Mouse (Mus musculus): ENCODE data around the gene Elobl.

Elobl gene

DNA sequence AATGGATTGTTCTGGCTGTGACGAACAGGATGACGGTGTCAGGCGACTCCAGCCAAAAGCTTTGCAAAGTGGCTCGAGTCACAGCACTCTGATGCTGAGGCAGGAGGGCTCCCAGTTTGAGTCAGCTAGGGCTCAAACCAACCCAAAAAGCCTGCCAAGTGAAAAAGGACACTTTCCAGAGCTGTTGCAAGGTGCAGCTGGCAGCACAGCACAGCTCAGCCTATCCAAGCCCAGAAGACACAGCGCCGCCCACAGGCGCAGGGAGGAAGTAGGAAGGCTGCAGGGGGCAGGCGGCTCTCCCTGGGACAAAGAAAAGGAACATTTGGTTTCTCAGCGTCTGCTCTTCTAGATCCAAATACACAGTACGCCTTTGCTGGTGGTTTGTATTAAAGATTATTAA is 19.9 kb upstream of the Elobl start:
- no peak for DNase-seq (ENCODE audit: low read depth)

DNA sequence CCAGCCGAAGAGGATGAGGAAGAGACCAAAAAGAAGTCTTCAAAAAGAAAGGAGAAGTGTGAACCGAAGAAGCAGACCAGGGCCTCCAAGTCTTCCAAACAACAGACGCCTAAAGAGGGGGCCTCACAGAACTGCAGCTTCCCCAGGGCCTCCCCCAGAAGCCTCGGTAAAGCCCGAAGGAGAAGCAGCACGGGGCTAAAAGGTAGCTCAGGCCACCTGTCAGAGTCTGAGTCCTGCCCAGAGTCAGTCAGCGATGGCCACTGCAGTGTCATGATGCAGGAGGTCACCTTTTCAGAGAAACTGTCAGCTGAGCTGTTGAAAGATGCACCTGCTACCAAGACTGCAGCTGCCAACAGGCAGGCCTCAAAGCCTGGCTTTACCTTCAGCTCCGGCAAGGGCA is 14.6 kb upstream of the Elobl start:
- no peak for DNase-seq (ENCODE audit: low read depth)

DNA sequence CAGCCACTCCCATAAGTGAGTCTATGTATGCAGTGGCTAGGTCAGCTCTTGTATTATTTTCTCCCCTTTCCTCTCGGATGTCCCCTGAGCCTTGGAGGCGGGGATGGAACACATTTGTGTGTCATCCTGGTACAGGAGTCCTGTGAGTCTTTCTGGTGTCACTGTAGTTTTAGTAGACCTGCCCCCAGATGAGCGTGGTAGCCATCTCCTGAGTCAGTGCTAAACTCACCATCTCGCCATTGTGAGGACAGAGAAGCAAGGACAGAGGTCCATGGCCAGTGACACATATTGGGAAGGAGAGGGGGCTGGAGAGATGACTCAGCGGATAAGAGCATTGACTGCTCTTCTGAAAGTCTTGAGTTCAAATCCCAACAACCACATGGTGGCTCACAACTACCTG is 10.5 kb upstream of the Elobl start:
- no peak for DNase-seq (ENCODE audit: low read depth)

DNA sequence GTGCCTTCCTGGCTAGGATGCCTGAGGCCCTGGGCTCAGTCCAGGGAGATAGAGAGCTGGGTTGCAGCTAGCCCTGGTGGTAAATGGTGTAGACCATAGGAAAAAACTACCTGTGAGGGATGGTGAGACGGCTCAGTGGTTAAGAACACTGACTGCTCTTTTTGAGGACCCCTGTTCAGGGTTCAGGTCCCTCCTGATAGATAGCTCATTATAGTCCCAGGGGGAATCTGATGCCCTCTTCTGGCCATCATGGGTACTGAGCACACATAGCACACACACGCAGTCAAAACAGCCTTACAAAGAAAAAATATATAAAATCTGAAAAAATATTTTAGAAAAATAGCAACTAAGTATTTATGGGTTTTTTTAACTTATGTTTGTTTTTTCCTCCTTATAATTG is 9.6 kb upstream of the Elobl start:
- no peak for DNase-seq (ENCODE audit: low read depth)

DNA sequence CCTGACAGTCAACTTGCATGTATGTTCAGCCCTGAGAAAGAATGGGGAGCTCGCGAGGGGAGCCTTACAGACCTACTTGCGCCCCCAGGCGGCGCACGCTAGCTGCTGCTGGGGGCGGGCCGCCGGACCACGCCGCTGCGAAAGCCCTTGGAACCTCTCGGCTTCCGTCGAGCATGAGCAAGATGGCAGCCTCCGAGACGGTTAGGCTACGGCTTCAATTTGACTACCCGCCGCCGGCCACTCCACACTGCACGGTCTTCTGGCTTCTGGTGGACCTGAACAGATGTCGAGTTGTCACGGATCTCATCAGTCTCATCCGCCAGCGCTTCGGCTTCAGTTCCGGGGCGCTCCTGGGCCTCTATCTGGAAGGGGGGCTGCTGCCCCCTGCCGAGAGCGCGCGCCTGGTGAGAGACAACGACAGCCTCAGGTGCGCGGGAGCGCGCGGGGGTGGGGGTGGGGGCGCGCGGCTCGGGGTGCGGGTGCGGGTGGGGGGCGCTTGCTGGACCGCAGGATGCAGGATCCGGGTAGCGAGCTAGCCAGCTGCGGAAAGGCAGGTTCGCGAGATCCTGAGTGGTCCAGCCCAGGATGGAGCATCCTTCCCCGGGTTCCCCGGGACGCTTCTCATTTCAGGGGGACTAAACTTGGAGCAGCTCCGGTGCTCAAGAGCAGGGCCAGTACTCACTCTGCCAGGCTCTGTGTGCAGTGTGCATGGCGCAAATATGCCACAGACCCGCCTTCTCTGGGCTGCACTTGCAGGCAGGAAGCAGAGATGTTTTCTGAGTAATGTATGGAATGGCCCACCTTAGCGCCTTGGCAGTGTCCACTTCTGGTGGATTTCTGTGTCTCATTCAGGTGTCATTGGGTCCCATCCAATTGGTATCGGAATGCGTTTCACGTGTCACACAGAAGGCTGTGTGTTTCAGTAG is 7.3 kb upstream of the Elobl start:
- DNase-seq (ENCODE audit: low read depth), result peak; percentile 82

DNA sequence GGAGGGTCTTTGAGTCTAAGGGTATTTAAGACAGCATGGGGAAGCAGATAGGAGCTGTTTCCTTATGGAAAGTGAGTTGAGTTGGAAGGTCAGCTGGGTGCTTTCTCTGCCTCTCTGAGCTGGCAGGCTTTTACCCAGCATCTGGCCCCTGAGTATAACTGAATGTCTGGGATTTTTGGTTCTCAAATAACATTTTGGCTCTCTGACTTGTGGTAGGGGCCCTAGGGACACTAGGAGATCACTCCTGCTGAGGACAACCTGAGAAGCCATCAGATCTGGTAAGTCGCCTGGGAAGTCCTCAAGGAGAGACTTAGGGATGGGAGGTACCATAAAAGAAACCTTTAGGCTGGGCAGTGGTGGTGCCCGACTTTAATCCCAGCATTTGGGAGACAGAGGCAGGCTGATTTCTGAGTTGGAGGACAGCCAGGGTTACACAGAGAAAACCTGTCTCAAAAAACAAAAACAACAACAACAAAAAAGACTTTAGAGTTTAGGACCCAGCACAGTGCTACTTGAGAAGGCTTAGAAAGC is 3.5 kb upstream of the Elobl start, which contains the start of gene Coil:
Gene Coil, plus strand, starts transcription at position 51 of the 531 bp plus-strand sequence.
- no peak for DNase-seq (ENCODE audit: low read depth)

DNA sequence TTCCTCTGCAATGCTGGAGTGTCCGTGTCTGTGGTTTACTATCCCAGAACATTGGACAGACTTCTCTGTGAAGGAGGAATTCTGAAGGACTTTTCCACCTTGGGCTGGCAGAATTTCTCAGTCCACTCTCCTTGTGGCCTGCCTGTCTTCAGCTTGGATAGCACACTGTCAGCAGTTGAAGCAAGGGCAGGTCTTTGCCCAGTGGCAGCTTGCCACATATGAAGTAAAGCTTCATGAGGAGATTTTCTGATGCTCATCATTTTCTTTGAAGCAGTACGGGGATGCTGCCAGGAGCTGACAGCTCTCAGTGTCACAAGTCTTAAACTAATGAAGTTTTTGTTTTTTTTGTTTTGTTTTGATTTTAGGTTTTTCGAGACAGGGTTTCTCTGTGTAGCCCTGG is 7.9 kb downstream of the Elobl start:
- DNase-seq (ENCODE audit: low read depth), result no peak

DNA sequence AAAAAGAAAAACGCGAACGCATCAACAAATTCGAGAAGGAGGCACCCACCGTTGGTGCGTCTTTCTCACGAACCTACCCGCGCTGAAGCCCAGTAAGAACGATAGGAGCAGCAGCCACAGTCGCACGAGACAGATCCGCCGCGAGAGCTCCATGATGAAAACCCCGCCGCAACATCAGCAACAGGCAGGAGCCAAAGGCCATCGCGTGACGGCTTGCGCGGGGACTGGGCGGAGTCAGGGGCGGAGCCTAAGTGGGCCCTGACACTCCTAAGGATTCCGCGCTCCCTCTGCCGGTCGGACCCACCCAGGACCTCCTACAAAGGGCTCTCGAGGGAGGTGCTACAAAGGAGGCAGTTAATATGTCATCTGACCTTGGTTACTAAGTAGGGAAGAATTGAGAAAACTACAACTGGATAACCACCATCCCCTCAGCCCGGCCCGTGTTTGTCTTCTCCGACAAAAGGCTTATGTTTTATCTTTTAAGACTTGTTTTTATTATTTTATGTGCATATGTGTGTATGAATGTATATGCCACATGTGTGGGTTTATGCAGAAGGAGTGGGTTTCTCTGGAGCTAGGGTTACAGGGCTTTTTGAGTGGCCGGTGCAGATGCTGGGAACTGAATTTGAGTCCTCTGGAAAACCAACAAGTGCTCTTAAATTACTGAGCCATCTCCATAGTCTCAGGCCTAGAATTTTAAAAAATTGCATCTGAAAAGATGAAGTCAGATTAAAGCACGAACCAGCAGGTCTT is 11.3 kb downstream of the Elobl start, which contains the start of gene Scpep1:
Gene Scpep1, minus strand, starts transcription at position 249 of the 753 bp plus-strand sequence.
- peak; percentile 96 for DNase-seq (ENCODE audit: low read depth)

DNA sequence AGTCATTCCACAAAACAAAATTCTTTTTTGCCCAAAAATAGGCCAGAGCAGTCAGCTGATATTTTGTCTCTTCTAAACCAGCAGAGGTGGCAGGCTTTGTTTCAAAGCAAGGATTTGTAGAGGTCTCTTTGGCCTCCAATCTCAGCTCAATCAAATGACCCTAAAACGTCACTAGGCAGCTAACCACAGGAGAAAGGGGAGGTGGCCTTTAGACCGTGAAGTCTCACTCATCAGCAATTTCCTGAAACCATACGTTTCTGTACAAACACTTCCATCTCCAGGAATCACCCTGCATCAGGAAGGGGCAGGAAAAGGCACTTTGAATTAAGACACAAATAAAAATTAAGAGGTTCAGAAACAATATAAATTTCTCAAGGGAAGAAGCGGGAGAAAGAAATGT is 11.9 kb downstream of the Elobl start:
- DNase-seq (ENCODE audit: low read depth), result peak; percentile 26

DNA sequence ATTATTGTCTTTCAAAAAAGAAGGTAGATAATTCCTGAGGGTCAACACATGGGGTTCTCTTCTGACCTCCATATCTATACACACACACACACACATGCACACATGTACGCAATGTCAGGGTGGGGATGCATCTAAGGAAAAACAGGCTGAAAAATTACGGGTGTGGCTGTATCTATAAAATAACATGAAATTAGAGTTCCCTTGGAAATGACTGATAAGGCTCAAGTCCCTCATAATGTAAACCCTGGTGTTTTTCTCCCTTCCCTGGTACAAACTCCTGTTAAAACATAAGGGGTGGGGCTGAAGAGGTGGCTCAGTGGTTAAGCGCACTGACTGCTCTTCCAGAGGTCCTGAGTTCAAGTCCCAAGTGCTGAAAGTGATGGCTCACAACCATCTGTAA is 13.1 kb downstream of the Elobl start:
- DNase-seq (ENCODE audit: low read depth), result no peak

DNA sequence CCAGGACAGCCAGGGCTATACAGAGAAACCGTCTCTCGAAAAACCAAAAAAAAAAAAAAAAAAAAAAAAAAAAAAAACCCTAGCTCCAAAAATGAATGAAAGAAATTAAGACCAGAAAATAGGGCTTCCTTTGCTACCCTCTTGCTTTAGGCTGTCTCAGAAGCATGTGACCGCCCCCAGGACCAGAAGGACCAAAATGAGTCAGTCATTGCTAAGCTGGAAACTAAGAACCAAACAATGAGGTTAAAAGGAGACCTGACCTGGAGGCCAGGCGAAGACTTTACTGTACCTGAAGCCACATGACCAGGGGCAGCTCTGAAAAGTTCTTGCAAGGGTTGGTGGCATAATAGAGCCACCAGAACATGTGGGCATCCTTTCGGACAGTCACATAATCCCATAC is 14.6 kb downstream of the Elobl start:
- DNase-seq (ENCODE audit: low read depth), result no peak

DNA sequence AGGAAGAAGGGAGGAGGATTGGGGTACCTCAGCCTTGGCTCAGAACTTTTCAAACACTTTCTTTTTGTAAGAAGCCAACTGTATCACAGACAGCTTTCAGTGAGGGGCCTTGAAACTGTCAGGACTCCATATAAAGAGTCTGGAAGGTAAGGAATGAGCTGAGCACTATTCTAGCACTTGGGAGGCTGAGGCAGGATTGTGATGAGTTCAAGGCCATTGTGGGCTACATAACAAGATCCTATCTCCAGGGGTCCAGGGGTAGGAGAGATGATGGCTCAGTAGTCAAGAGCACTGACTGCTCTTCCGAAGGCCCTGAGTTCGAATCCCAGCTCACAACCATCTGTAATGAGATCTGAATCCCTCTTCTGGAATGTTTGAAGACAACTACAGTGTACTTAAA is 15.2 kb downstream of the Elobl start:
- DNase-seq (ENCODE audit: low read depth), result no peak

DNA sequence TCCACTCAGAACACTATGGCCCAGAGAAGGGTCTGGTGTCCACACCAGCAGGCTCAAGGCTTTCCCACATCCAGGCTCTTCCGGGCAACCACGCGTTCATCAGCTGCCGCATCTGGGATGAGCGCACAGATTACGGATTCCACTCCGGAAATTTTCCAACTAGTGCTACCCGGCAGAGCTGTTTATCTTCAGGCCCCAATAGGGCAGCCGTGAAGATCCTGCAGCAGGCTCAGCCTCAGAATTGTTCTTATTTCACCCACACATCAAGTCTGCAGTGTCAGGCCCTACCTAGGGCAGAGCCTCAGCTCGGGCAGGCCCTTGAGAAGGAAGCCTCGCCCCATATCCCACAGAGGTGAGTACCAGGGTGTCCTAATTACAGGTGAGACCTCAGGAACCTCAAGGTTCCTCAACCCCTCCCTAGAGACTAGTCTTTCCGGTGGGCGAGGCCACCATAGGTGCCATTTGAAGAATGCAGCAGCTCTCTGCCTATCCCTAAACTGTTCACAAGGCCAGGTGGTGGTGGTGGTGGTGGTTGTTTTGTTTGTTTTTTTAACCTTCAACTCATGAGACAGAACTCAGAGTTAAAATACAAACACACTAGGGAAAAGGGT is 16.0 kb downstream of the Elobl start:
- DNase-seq (ENCODE audit: low read depth), result no peak

DNA sequence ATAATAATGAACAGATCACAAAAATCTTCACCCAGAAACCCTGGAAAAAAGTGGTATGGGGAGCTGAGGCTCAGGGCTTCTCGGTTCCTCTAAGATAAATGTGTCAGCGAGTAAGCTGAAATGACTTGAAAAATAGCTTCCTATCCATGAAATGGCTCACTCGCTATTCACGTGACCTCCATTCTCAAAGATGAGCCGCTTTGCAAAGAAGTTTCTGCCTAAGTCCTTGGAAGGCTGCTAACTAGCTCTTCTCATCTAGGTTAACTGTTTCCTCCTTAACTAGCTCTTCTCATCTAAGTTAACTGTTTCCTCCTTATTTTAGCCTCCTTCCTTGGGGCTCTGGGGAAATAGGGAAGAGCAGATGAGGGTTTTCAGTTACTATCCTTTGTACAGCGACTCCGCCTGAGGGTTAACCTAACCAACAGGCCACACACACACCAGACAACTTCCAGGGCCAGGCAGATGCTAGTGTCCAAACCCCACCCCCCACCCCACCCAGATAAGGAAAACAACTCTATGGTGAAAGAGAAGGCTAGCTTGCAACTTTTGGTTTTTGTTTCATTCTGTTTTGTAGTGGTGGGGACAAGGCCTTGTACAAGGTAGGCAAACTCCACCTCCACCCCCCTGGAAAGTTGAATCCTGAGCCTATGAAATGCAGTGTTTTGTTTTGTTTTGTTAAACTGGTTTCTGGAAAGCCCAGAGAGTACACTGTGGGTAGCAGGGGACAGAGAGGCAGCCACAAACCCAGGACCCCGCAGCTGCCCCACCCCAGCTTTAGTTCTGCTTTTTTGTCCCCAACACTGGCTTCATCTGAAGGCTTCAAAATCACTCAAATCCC is 16.7 kb downstream of the Elobl start:
- peak; percentile 24 for DNase-seq (ENCODE audit: low read depth)

DNA sequence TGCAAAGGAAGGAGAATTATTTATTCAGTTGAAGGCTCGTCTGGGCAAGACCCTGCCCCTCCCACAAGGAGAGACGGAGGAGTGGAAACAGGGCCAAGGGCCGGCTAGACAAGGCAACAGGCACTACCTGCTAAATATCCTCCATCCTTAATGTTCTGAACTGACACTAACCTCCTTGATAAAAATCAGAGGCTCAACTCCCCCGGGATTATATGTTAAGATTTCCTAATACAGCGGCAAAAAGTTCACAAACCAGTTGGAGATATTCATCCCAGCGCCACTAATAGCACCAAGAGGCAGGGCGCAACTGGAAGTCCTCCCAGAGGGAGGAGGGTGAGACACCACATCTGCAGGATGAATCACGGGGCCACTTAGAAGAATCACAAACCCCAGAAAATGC is 17.8 kb downstream of the Elobl start:
- no peak for DNase-seq (ENCODE audit: low read depth)

DNA sequence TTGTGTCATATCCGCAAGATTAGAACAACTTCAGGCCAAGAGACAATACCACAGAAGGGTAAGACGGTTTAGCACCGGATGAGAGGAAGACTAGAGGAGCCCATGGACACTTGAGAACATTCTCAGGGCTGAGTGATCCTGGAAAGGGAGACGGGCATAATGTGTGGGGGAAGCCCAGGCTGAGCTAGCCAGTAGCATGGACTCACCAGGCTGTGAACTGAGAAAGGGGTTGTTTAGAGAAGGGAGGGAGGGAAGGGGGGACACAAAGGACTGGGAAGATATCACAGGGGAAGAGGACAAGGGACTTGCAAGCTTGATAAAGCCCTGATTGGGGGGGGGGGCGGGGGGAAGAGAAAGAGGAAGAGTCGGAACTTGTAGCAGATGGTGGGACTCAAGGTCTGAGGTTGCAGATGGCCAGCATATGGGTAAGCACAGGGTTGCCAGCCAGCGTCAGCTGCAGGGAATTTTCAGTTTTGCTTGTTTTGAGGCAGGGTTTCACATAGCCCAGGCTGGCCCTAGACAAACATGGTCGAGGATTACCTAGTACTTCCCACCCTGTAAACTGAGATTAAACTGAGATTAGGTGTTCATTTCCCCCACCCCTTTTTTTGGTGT is 20.7 kb downstream of the Elobl start:
- DNase-seq (ENCODE audit: low read depth), result no peak

DNA sequence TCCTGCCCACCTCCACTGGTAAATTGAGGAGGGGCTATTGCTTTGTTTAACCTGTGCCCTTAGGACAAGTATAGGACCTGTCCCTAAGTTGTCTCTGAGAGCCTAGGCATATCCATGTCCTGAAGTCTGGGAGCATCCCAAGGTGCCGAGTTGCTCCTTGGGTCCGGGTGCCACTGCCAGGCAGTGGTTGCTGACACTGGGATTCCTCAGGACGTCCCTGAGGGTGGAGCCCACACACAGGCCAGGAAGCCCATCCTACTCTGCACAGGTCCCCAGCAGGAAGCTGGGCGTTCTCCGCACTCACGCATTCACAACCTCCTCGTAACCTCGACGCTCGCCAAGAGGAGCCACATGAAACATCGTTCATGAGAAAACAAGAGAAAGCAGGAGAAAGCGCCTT is 25.2 kb downstream of the Elobl start:
- DNase-seq (ENCODE audit: low read depth), result no peak

DNA sequence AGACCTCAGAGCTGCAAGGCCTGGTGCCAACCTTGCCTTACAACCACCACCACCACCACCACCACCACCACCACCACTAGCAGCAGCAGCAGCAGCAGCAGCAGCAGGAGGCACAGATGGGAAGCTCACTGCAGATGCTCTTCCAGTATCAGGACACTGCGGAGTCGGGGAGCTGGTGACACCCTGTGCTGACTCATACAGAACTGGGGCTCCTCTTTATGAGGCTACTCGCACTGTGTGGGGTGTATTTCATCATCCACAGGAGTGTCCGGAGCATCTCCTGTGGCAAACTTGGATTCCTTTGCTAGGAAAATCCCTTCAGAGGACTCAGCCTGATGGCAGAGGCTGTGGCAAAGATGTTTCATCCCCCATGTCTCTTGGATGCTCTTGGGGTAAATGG is 27.1 kb downstream of the Elobl start:
- DNase-seq (ENCODE audit: low read depth), result no peak

DNA sequence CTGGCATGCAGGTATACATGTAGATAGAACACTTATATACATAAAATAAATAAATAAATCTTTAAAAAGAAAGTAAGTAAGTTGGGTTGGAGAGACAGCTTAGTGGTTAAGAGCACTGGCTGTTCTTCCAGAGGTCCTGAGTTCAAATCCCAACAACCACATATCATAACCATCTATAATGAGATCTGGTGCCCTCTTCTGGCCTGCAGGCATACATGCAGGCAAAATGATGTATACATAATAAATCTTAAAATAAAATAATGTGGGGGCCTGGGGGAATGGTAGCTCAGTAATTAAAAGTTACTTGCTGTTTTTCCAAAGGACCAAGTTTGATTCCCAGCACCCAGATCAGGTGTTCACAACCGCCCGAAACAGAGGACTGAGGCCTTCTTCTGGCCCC is 28.0 kb downstream of the Elobl start:
- DNase-seq (ENCODE audit: low read depth), result no peak

DNA sequence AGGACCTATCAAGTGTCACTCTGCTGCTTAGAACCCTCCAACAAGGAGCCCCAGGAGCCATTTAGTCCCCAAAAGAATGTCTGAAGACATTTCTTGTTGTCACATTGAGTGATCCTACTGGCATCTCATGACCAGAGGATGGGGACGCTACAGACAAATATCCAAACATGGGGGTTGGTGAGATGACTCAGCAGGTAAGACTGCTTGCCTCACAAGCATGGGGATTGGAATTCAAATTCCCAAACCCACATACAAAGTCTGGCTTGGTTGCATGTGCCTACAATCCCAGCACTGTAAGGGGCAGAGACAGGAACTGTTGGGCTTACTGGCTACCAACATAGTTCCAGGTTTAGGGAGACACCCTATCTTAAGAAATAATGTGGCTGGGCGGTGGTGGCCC is 28.8 kb downstream of the Elobl start:
- DNase-seq (ENCODE audit: low read depth), result no peak

Data from c-Kit-positive CD71-negative TER-119-negative erythroid progenitor cells, embryonic 14.5 days (primary cell).